Mouse (Mus musculus) heart, embryonic 14.5 days (tissue): Measurements from ENCODE around the gene Kdm2b. TPM values are rescaled to one million over a fixed set of nuclear protein-coding genes. Genes with fewer than 3 reads are reported as not detected.

ENCODE experiments used
- ATAC-seq: fragments of 200-750 bp; cut with Nextera tagmentation; 2 replicates; pipeline ENCODE4 v1.8.0; 2017; ENCODE audit warnings: low read depth, moderate TSS enrichment; ENCODE audit not compliant: insufficient number of reproducible peaks, insufficient read depth, low FRiP score
- H3K27ac ChIP-seq, 2 experiments: fragments of 200-500 bp in 1 of 2; fragments of 300-500 bp in 1 of 2; sonication (generic) in 1 of 2; replicated peaks in 1 of 2; 2 replicates each; pipeline ENCODE4 v1.5.1; 2012 to 2014; ENCODE audit warnings: low read depth in 2 of 2, low read length in 2 of 2, control low read depth in 1 of 2, mild to moderate bottlenecking in 1 of 2, mixed read lengths in 1 of 2; ENCODE audit not compliant: control insufficient read depth in 1 of 2, insufficient read depth in 1 of 2
- H3K27me3 ChIP-seq: fragments of 300-500 bp; sonication (generic); 2 replicates; pipeline ENCODE4 v1.6.1; 2014; ENCODE audit warnings: mild to moderate bottlenecking, low read length, control low read depth; ENCODE audit not compliant: control insufficient read depth, insufficient read depth
- H3K36me3 ChIP-seq: fragments of 300-500 bp; sonication (generic); 2 replicates; pipeline ENCODE4 v1.6.1; 2014; ENCODE audit warnings: mild to moderate bottlenecking, control low read depth, low read length, mixed read lengths; ENCODE audit not compliant: control insufficient read depth, insufficient read depth
- H3K4me1 ChIP-seq, 2 experiments: fragments of 200-500 bp in 1 of 2; fragments of 300-500 bp in 1 of 2; sonication (generic) in 1 of 2; 2 replicates each; pipeline ENCODE4 v1.6.1; 2012 to 2014; ENCODE audit warnings: low read length in 2 of 2, control low read depth in 1 of 2, mixed read lengths in 1 of 2; ENCODE audit not compliant: control insufficient read depth in 2 of 2, insufficient read depth in 2 of 2
- H3K4me2 ChIP-seq: fragments of 300-500 bp; sonication (generic); 2 replicates; pipeline ENCODE4 v1.6.1; 2014; ENCODE audit warnings: mild to moderate bottlenecking, low read length
- H3K4me3 ChIP-seq, 2 experiments: fragments of 200-500 bp in 1 of 2; fragments of 300-500 bp in 1 of 2; sonication (generic) in 1 of 2; 2 replicates each; pipeline ENCODE4 v1.5.1; 2012 to 2014; ENCODE audit warnings: low read length in 2 of 2, mild to moderate bottlenecking in 2 of 2, control low read depth in 1 of 2, low read depth in 1 of 2, moderate library complexity in 1 of 2; ENCODE audit not compliant: control insufficient read depth in 1 of 2, insufficient read depth in 1 of 2
- H3K9ac ChIP-seq: fragments of 300-500 bp; sonication (generic); 2 replicates; pipeline ENCODE4 v1.6.1; 2014; ENCODE audit warnings: mild to moderate bottlenecking, low read length
- H3K9me3 ChIP-seq: fragments of 300-500 bp; sonication (generic); 2 replicates; pipeline ENCODE4 v1.6.1; 2016; ENCODE audit warnings: low read length, control low read depth; ENCODE audit not compliant: control insufficient read depth
- WGBS: fragments of 180-500 bp; shearing (Covaris S2); extraction: QIAGEN DNeasy Blood & Tissue Kit; methylation state at CpG from one replicate; pipeline ENCODE4 v1.1.7; 2014; 5-methylcytosine and 5-hydroxymethylcytosine counted together
- polyA plus RNA-seq: library from polyadenylated mRNA; unstranded; fragments of >200 nt; fragmentation: Nextera tagmentation; extraction: Ambion mirVana; gene quantifications from 2 replicates; pipeline ENCODE4 v1.2.1, GENCODE M21; 2014

The Kdm2b gene
- polyA plus RNA-seq, 1 experiment from 2014 or later, result 24.2 TPM

DNA sequence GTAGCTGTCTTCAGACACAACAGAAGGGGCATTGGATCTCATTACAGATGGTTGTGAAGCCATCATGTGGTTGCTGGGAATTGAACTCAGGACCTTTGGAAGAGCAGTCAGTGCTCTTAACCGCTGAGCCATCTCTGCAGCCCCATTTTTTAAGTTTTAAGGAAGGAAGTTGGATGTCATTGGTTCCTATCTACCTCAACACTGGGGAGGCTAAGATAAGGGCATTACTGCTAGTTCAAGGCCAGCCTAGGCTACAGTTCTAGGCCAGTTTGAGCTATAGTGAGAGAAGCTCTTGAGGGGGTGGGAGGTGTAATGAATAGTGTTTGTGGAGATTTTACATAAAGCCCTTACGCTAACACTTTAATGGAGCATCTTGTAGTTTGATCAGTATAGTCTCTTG lies 126.6 kb downstream of the Kdm2b start:
- H3K36me3 ChIP-seq, result peaks cover 67% of the 10 kb centered on the region
- 93% methylated on average over 2 of the region's 2 CpGs for WGBS
- no peaks in the 10 kb centered on the region for H3K27me3 ChIP-seq
- no peak overlapping the region for H3K9ac ChIP-seq
- H3K4me3 ChIP-seq, result no peak overlapping the region
- H3K27ac ChIP-seq, result no peak overlapping the region
- ATAC-seq, result no peak
- no peaks in the 10 kb centered on the region for H3K4me1 ChIP-seq
- no peak overlapping the region for H3K4me2 ChIP-seq
- no peaks in the 10 kb centered on the region for H3K9me3 ChIP-seq

DNA sequence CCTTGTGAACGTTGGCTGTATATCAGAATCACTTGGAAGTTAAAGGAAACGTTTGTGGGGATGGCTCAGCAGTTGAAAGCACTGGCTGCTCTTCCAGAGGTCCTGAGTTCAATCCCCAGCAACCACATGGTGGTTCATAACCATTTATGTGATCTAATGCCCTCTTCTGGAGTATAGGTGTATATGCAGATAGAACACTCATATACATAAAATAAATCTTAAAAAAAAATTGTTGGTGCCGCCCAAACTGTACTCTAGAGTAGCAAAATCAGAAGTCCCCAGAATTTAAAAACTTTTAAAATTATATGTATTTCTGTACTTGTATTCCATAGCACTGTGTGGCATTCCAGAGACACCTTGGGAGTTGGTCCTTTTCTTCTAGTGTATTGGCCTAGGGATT lies 133.8 kb downstream of the Kdm2b start:
- Histone ChIP-seq H3K27me3 (no peaks in the 10 kb centered on the region), H3K4me1 (peaks cover 3 to 11% of the 10 kb centered on the region in 2 experiments; a peak in 3 of 4 replicates), H3K9ac (no peak overlapping the region), H3K4me2 (no peak overlapping the region), H3K27ac (no peak overlapping the region), H3K36me3 (no peaks in the 10 kb centered on the region), H3K9me3 (no peaks in the 10 kb centered on the region), H3K4me3 (no peak overlapping the region)
- ATAC-seq, result no peak
- 73% methylated on average over 3 of the region's 3 CpGs for WGBS

- no peaks in the 10 kb centered on the region for H3K27me3 ChIP-seq
- no peak overlapping the region for H3K4me3 ChIP-seq
- ATAC-seq, result no peak
- no peaks in the 10 kb centered on the region for H3K9me3 ChIP-seq
- no peak overlapping the region for H3K9ac ChIP-seq
- H3K4me2 ChIP-seq, result no peak overlapping the region
- peaks cover 5 to 15% of the 10 kb centered on the region in 2 experiments; a peak in 3 of 4 replicates for H3K4me1 ChIP-seq
- H3K27ac ChIP-seq, result no peak overlapping the region
- H3K36me3 ChIP-seq, result no peaks in the 10 kb centered on the region
- 55% methylated on average over 2 of the region's 2 CpGs for WGBS
These were observed 137.0 kb downstream of the Kdm2b start for GRCm38 (mm10) chr5:122852611-122853010.

GRCm38 (mm10) chr5:122850319-122851002 lies 139.2 kb downstream of the Kdm2b start:
- Histone ChIP-seq H3K27me3 (no peaks in the 10 kb centered on the region), H3K36me3 (no peaks in the 10 kb centered on the region), H3K9ac (peak overlapping the region; percentile 98), H3K4me3 (peak overlapping the region; percentile 92 to 99), H3K27ac (peak overlapping the region; percentile 94 to 99), H3K9me3 (no peaks in the 10 kb centered on the region), H3K4me1 (peaks cover 5 to 15% of the 10 kb centered on the region in 2 experiments; a peak in 3 of 4 replicates), H3K4me2 (peak overlapping the region; percentile 87)
- WGBS, result under 1% methylated on average over 38 of the region's 38 CpGs
- peak; percentile 72 for ATAC-seq

DNA sequence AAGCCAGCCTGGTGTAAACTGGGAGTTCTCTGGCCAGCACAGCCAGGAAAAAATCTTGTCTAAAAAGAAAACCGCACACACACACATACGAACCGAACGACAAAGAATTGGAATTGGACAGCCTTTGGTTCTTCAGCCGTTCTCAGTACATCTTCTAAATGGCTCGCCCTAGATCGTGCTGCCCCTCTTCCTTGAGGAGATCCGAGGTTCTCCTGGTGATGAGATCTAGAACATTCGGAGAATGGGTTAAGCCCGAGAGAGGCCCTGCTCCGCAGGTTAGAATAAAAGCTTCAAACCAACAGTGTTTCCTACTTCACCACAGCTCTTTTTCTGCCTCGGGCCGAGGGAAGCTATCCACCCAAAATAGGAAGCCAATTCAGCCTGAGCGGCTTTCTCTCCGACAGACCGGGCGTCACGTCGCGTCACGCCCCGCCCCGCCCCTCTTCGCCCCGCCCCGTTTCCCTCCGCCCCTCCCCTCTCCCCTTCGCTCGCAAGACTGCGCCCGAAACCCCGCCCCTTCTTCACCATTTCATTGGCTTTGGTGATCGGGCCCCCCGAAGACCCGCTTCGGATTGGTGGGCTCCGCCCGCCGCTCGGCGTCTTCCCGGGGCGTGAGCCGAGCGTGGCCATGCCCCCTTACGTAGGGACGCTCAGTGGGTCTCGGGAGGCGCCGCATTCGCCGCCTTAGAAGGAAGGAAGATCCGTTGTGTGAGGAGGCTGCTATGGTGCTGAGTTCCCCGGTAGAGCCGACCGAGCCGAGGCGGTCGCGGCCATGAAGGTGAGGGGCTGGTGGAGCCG lies 139.9 kb downstream of the Kdm2b start, which contains the start of gene Rnf34:
Gene Rnf34, plus strand, starts transcription at position 528 of the 798 bp plus-strand sequence.
- 2% methylated on average over 59 of the region's 61 CpGs for WGBS
- peak within 1 kb of the TSS; percentile 92 to 99 for H3K4me3 ChIP-seq
- peak within 1 kb of the TSS; percentile 87 for H3K4me2 ChIP-seq
- peak; percentile 99 for ATAC-seq
- peaks cover 5 to 15% of the 10 kb centered on the region in 2 experiments; a peak in 3 of 4 replicates for H3K4me1 ChIP-seq
- no peaks in the 10 kb centered on the region for H3K27me3 ChIP-seq
- peak within 1 kb of the TSS; percentile 98 for H3K9ac ChIP-seq
- H3K9me3 ChIP-seq, result no peaks in the 10 kb centered on the region
- H3K36me3 ChIP-seq, result no peaks in the 10 kb centered on the region
- H3K27ac ChIP-seq, result peak within 1 kb of the TSS; percentile 94 to 99

DNA sequence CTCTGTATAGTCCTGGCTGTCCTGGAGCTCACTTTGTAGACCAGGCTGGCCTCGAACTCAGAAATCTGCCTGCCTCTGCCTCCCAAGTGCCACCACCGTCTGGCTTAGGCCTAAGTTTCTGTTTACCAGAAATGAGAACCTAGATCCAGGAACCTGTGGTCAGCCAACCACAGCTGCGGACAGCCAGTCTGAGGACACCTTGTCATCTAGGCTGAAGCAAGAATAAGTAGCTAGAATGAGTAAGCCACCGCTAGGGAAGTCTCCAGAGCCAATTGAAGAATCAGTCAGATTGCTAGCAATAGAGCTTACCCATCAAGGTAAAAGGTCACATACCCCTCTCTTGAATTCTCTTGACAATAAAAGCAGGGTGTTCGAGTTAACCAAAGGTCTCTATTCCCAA lies 145.8 kb downstream of the Kdm2b start:
- Histone ChIP-seq H3K36me3 (no peaks in the 10 kb centered on the region), H3K27ac (no peak overlapping the region), H3K9me3 (no peaks in the 10 kb centered on the region), H3K4me2 (no peak overlapping the region), H3K4me1 (no peaks in the 10 kb centered on the region), H3K9ac (no peak overlapping the region), H3K4me3 (no peak overlapping the region), H3K27me3 (no peaks in the 10 kb centered on the region)
- 80% methylated on average over 5 of the region's 5 CpGs for WGBS
- no peak for ATAC-seq

DNA sequence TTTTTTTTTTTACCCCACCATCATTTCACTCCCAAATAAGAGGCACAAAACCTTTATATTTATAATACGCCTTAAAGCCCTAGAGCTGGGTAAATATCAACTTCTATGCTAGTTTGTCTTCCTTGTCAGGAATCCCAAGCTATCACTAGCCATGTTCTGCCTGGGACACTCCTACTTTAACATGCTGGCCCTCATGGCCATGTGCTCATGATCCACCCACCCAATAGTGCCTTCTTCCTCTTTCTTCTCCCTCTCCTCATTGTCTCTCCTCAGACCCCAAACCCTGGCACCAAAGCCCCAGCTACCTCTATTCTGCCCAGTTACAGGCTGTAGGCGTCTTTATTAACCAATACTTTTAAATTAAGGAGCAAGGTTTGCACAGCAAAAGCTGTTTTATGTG lies 148.5 kb downstream of the Kdm2b start:
- 85% methylated on average over 2 of the region's 2 CpGs for WGBS

More for the DNA sequence above, 148.5 kb downstream of the Kdm2b start:
- H3K27ac ChIP-seq, result no peak overlapping the region
- no peak overlapping the region for H3K4me3 ChIP-seq
- ATAC-seq, result no peak
- H3K4me2 ChIP-seq, result no peak overlapping the region
- H3K4me1 ChIP-seq, result no peaks in the 10 kb centered on the region
- H3K9me3 ChIP-seq, result no peaks in the 10 kb centered on the region
- H3K9ac ChIP-seq, result no peak overlapping the region
- no peaks in the 10 kb centered on the region for H3K27me3 ChIP-seq
- no peaks in the 10 kb centered on the region for H3K36me3 ChIP-seq
